Mouse (Mus musculus): ENCODE measurements around the gene Gpr61. TPM values are rescaled to one million over a fixed set of nuclear protein-coding genes. Genes with fewer than 3 reads are reported as not detected.

The Gpr61 gene
- not detected in 2 replicates for polyA plus RNA-seq (2012; ENCODE audit: low replicate concordance)

GRCm38 (mm10) chr3:108154656-108155055 is at the start of gene Gpr61:
Gpr61 (minus strand) TSS chr3:108154882.

GRCm38 (mm10) chr3:108200329-108201323 is 45.9 kb upstream of the Gpr61 start, which contains the start of gene Cyb561d1:
Cyb561d1 (minus strand) TSS chr3:108201212.

DNA sequence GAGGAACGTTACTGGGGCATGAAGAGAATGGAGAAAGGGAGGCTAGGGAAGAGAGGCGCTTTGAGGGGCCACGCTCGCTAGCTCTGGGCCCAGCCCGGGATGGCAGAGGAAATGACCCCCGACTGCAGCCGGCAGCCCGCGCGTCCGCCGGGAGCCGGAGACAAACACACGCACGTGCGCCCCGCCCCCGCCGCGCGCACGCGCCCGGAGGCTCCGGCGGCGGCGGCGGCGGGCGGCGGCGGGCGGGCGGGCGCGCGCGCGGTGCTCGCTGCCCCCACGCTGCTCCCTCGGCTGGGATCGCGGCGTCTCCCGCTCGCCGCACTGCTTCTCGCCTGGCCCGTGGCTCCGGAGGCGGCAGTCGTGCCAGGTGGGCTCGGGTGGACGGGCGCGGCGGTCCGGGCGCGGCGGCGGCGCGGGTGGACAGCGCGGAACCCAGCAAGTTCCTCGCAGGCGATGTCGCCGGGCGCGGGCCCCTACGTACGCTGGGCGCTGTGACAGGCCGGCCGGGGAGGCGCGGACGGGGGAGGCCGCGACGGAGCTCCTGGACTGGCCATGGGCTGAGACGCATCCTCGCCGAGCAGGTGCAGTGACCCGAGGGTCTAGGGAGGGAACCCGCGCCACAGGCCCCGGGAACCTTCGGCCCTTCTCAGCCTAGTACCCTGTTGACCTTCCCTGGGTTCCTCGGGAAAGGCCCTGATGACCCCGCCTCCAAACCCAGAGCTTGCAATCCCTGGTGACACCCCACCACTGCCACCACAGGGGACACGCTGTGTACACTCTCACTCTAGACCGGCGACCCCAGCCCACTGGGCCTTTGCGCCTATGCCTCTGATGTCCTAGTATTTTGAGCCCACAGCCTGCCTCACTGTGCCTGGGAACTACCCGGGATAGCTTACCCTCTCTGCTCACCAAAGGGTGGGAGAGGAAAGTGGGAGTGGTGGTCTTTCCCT is 31.7 kb upstream of the Gpr61 start, which contains the start of gene Amigo1:
Gene Amigo1, plus strand, starts transcription at position 238 of the 950 bp plus-strand sequence.

GRCm38 (mm10) chr3:108145534-108146445 is 8.9 kb downstream of the Gpr61 start, which contains the start of gene Gnai3:
Gnai3 (minus strand) TSS chr3:108146146.

Other genes with a start within 250 kb of the Gpr61 start
- gene Gstm7, start 223.1 kb downstream of the Gpr61 start, polyA plus RNA-seq (2012; ENCODE audit: low replicate concordance): 0.51 TPM in 1 of 2 replicates, not detected in the other
- not detected in 2 replicates for gene Gstm6, start 211.1 kb downstream of the Gpr61 start, polyA plus RNA-seq (2012; ENCODE audit: low replicate concordance)
- not detected in 2 replicates for gene Gstm3, start 185.6 kb downstream of the Gpr61 start, polyA plus RNA-seq (2012; ENCODE audit: low replicate concordance)
- gene Gstm2, start 168.4 kb downstream of the Gpr61 start, polyA plus RNA-seq (2012; ENCODE audit: low replicate concordance): 0.40 TPM in 1 of 2 replicates, not detected in the other
- gene Gstm1, start 136.9 kb downstream of the Gpr61 start, polyA plus RNA-seq (2012; ENCODE audit: low replicate concordance): 27.7 and 72.8 TPM in 2 replicates
- 0.34 and 0.51 TPM in 2 replicates for gene Gstm4, start 110.0 kb downstream of the Gpr61 start, polyA plus RNA-seq (2012; ENCODE audit: low replicate concordance)
- gene Ampd2, start 68.2 kb downstream of the Gpr61 start, polyA plus RNA-seq (2012; ENCODE audit: low replicate concordance): 64.7 and 77.9 TPM in 2 replicates
- 0.16 TPM in 1 of 2 replicates, not detected in the other for gene Gnat2, start 62.1 kb downstream of the Gpr61 start, polyA plus RNA-seq (2012; ENCODE audit: low replicate concordance)
- 5.1 and 5.2 TPM in 2 replicates for gene Gnai3, start 8.7 kb downstream of the Gpr61 start, polyA plus RNA-seq (2012; ENCODE audit: low replicate concordance)
- 1.5 and 3.8 TPM in 2 replicates for gene Amigo1, start 31.5 kb upstream of the Gpr61 start, polyA plus RNA-seq (2012; ENCODE audit: low replicate concordance)
- gene Cyb561d1, start 46.3 kb upstream of the Gpr61 start, polyA plus RNA-seq (2012; ENCODE audit: low replicate concordance): 2.9 and 8.8 TPM in 2 replicates
- gene Atxn7l2, start 56.1 kb upstream of the Gpr61 start, polyA plus RNA-seq (2012; ENCODE audit: low replicate concordance): 9.1 and 20.2 TPM in 2 replicates
- not detected in 2 replicates for gene Sypl2, start 71.8 kb upstream of the Gpr61 start, polyA plus RNA-seq (2012; ENCODE audit: low replicate concordance)
- gene Psma5, start 102.0 kb upstream of the Gpr61 start, polyA plus RNA-seq (2012; ENCODE audit: low replicate concordance): 2.5 and 4.8 TPM in 2 replicates
- gene Sort1, start 129.2 kb upstream of the Gpr61 start, polyA plus RNA-seq (2012; ENCODE audit: low replicate concordance): 1.9 and 4.9 TPM in 2 replicates
- not detected in 2 replicates for gene Mybphl, start 210.0 kb upstream of the Gpr61 start, polyA plus RNA-seq (2012; ENCODE audit: low replicate concordance)
- gene Psrc1, start 229.0 kb upstream of the Gpr61 start, polyA plus RNA-seq (2012; ENCODE audit: low replicate concordance): 64.2 and 72.0 TPM in 2 replicates

Data from leukemia stem cell, adult 10-12 weeks (primary cell).